Mouse (Mus musculus): ENCODE data around the gene Tmem179b. TPM values are rescaled to one million over a fixed set of nuclear protein-coding genes. Genes with fewer than 3 reads are reported as not detected.

Tmem179b gene
- polyA plus RNA-seq, 1 experiment from 2014 or later: 36.5 TPM

DNA sequence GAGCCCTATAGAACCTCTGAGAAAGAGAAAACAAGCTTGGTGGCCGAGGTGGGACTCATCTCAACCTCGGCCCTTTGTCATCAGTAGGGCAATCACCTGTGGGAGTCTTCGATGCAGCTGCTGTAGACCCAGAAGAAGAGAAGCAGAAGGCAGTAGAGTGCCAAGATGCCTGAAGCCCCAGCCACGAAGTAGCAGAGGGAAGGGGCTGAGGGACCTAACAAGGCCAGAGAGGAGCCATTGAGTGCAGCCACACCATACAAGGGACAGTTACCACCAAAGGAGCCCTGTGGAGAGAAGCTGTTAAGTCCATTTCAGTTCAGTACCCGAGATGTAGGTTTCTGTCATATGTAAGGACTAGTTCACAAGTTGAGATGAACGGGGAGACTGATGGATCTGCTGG is 858 bp downstream of the Tmem179b start:
- peak overlapping the region; percentile 96 for H3K9ac ChIP-seq
- H3K9me3 ChIP-seq (replicated peaks): no peaks in the 10 kb centered on the region
- no peaks in the 10 kb centered on the region for H3K27me3 ChIP-seq
- peaks cover 52% of the 10 kb centered on the region for H3K36me3 ChIP-seq (ENCODE audit: poor library complexity, severe bottlenecking)
- peak overlapping the region; percentile 99; the same call in 1 of the 2 replicates for H3K27ac ChIP-seq
- H3K4me1 ChIP-seq: peaks cover 38% of the 10 kb centered on the region
- H3K4me2 ChIP-seq: peak overlapping the region; percentile 100
- peak overlapping the region; percentile 70 for H3K4me3 ChIP-seq
- 68% methylated on average over 6 of the region's 6 CpGs for WGBS
- ATAC-seq: no peak

DNA sequence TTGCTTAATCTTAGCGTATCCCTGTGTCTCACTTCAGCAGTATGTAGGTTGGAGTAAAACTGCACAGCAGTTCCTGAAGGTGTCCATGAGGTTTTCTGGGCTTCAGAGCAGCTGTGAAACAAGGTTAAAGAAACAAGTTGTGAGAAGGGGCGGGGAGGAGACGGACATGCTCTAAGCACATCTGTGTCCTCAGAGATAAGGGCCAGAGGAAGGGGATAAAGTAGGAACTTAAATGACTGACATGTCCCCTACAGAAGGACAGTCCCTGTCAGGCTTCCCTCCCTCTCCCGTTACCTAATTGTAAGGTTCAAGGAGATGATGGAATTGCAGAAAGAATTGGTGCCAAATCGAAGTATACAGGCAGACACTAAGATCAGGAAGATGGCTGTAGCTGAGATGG is 1.3 kb downstream of the Tmem179b start:
- Histone ChIP-seq H3K4me3 (0 out of 2 replicates have a peak overlapping the region, but pooled peaks have one; percentile 70), H3K9ac (0 out of 2 replicates have a peak overlapping the region, but pooled peaks have one; percentile 96), H3K4me2 (peak overlapping the region; percentile 100), H3K27me3 (no peaks in the 10 kb centered on the region), H3K27ac (peak overlapping the region; percentile 99; the same call in 1 of the 2 replicates), H3K9me3 (replicated peaks) (no peaks in the 10 kb centered on the region), H3K4me1 (peaks cover 38% of the 10 kb centered on the region), H3K36me3 (ENCODE audit: poor library complexity, severe bottlenecking) (peaks cover 52% of the 10 kb centered on the region)
- no peak for ATAC-seq
- 87% methylated on average over 5 of the region's 5 CpGs for WGBS

DNA sequence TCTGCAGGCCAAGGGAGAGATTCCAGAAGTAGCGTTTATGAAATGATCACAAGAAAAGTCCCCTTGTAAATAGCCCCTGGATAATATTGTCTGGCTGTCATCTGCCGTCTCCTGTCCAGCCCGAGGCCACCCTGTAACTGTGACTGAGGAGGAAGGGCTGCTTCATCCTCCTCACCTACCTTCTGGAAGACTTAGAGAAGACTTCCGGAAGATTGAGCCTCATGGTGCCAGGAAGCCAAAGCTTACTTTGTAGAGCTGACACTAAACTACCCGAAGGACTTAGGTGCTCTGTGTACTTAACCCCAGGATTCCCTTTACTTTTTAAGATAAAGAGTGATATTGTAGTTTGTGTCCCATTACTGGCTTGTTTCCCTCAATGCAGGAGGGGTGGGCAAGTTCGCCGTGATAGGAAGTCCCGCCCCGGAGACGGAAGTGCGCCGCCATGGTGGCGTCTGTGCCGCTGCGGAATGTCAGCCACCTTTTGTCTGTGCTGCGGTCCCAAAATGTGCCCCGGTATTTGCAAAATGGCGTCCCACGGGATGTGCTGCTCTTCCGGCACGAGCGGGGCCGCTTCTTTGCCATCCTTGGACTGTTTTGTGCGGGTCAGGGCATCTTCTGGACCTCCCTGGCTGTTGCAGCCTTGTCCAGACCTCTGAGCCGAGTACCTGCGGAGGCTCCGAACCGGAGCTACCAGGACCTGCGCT is 3.5 kb downstream of the Tmem179b start, which contains the start of gene Tmem223:
TSS of gene Tmem223 (plus strand) at position 430 of the 704 bp plus-strand sequence.
- Histone ChIP-seq H3K9ac (peak within 1 kb of the TSS; percentile 96), H3K4me2 (peak within 1 kb of the TSS; percentile 75), H3K4me3 (peak within 1 kb of the TSS; percentile 86), H3K27me3 (no peaks in the 10 kb centered on the region), H3K27ac (peak within 1 kb of the TSS; percentile 91), H3K36me3 (ENCODE audit: poor library complexity, severe bottlenecking) (peaks cover 70% of the 10 kb centered on the region), H3K9me3 (replicated peaks) (peaks cover 1% of the 10 kb centered on the region; the same call in 1 of the 2 replicates), H3K4me1 (peaks cover 37% of the 10 kb centered on the region)
- ATAC-seq: peak; percentile 62
- 20% methylated on average over 29 of the region's 29 CpGs for WGBS

DNA sequence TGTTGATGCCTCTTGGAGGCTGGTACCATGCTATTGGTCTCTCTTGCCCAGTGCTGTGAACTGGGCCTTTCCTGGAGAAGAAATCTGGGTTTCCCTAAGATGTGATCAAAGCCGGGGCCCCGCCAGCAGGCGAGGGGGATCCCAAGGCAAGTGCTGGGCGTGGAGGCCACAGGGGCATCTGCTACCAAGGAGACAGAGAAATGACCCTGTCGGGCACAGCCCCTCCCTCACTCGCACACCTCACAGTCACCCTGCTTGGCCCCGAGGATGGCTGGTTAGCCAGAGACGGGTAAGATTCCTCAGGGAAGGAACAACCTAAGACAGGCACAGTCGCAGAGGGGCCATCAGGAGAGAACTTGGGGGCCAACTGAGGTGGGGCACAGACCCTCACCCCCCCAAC is 8.7 kb downstream of the Tmem179b start:
- no peak overlapping the region for H3K27ac ChIP-seq
- H3K27me3 ChIP-seq: no peaks in the 10 kb centered on the region
- ATAC-seq: no peak
- H3K4me1 ChIP-seq: peaks cover 4% of the 10 kb centered on the region
- no peak overlapping the region for H3K9ac ChIP-seq
- peaks cover 11% of the 10 kb centered on the region; the same call in 1 of the 2 replicates for H3K9me3 ChIP-seq (replicated peaks)
- H3K4me2 ChIP-seq: no peak overlapping the region
- no peak overlapping the region for H3K4me3 ChIP-seq
- WGBS: 97% methylated on average over 9 of the region's 9 CpGs
- peaks cover 89% of the 10 kb centered on the region for H3K36me3 ChIP-seq (ENCODE audit: poor library complexity, severe bottlenecking)

DNA sequence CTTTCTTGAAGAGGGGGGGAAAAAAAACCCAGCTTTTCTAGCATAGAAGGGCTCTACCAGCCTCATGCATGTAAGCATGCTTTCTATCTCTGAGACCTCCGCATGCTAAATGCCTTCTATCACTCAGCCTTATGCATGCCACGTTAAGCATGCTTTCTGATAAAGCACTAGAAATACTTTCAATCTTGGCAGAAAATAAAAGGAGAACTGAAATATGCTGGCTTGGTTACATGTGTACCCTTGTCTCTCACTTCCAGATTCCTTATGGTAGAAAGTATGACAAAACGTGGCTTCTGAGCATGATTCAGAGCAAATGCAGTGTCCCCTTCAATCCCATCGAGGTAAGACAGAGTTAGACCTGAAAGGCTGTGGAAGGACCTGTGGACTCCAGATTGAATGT is 11.0 kb downstream of the Tmem179b start:
- Histone ChIP-seq H3K27ac (no peak overlapping the region), H3K9me3 (replicated peaks) (peaks cover 11% of the 10 kb centered on the region; the same call in 1 of the 2 replicates), H3K4me2 (no peak overlapping the region), H3K4me1 (peaks cover 8% of the 10 kb centered on the region), H3K9ac (no peak overlapping the region), H3K27me3 (no peaks in the 10 kb centered on the region), H3K4me3 (no peak overlapping the region), H3K36me3 (ENCODE audit: poor library complexity, severe bottlenecking) (peaks cover 66% of the 10 kb centered on the region)
- WGBS: 97% methylated on average over 4 of the region's 4 CpGs
- ATAC-seq: no peak

DNA sequence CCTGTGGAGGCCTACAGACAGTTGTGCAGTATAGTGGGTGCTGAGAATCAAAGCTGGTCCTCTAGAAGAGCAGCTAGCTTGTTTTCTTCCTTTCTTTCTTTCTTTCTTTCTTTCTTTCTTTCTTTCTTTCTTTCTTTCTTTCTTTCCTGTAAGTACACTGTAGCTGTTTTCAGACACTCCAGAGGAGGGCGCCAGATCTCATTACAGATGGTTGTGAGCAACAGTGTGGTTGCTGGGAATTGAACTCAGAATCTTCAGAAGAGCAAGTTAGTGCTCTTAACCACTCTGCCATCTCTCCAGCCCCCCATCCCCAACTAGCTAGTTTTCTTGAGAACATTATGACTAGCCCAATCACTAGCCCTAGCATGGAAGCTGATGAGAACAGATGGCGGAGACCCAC is 13.5 kb downstream of the Tmem179b start:
- Histone ChIP-seq H3K9ac (no peak overlapping the region), H3K4me3 (no peak overlapping the region), H3K9me3 (replicated peaks) (peaks cover 10% of the 10 kb centered on the region; the same call in 1 of the 2 replicates), H3K27me3 (no peaks in the 10 kb centered on the region), H3K27ac (no peak overlapping the region), H3K36me3 (ENCODE audit: poor library complexity, severe bottlenecking) (peaks cover 42% of the 10 kb centered on the region), H3K4me1 (peaks cover 24% of the 10 kb centered on the region), H3K4me2 (no peak overlapping the region)
- WGBS: 84% methylated on average over 2 of the region's 2 CpGs
- ATAC-seq: no peak

DNA sequence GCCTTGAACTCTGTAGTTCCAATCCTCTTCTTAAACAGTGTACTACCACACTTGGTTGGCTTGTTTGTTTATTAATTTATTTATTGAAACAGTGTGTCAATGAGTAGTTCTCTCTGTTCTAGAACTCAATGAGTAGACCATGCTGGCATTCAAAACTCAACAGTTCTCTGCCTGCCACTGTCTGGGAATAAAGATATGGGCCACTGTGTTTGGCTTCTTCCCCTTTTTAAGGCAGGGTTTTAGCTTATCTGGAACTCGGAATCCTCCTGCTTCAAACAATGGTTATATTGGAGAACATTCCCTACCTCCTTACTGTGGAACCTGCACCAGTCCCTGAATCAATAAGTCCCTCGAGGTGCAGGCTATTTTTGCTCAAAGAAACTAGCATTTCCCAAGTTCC is 15.4 kb downstream of the Tmem179b start:
- Histone ChIP-seq H3K4me1 (peaks cover 26% of the 10 kb centered on the region), H3K4me3 (no peak overlapping the region), H3K9me3 (replicated peaks) (no peaks in the 10 kb centered on the region), H3K4me2 (no peak overlapping the region), H3K36me3 (ENCODE audit: poor library complexity, severe bottlenecking) (peaks cover 38% of the 10 kb centered on the region), H3K9ac (no peak overlapping the region), H3K27ac (no peak overlapping the region), H3K27me3 (no peaks in the 10 kb centered on the region)
- no peak for ATAC-seq
- 98% methylated on average over 2 of the region's 2 CpGs for WGBS

DNA sequence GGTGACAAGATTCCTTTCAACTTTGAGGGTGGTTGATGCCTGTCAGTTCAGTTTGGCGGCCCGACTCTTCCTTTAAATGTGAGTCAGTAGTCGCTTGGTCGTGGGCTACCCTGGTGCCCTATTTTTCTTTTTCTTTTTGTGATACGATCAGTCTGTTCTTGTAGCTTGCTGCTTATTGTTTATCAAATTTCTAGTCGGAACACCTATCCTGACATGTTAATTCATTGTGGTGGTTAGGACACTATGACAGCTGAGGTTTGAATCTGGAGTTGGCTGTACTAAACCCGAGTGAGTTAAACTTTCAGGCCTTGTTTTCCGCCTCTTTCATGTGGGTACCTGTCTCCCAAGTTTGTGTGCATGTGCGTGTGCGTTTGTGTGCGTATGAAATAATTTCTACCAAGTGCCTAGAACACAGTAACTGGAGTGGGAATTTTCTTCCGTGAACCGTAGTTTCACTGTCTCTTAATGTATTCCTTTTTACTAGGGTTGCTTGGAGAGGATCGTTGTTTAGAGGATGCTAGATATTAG is 16.7 kb downstream of the Tmem179b start:
- H3K4me3 ChIP-seq: peak overlapping the region; percentile 96
- no peaks in the 10 kb centered on the region for H3K9me3 ChIP-seq (replicated peaks)
- WGBS: 6% methylated on average over 14 of the region's 14 CpGs
- H3K4me1 ChIP-seq: peaks cover 26% of the 10 kb centered on the region
- H3K27ac ChIP-seq: peak overlapping the region; percentile 85
- peaks cover 37% of the 10 kb centered on the region for H3K36me3 ChIP-seq (ENCODE audit: poor library complexity, severe bottlenecking)
- H3K9ac ChIP-seq: peak overlapping the region; percentile 95
- no peaks in the 10 kb centered on the region for H3K27me3 ChIP-seq
- ATAC-seq: no peak
- peak overlapping the region; percentile 85 for H3K4me2 ChIP-seq

DNA sequence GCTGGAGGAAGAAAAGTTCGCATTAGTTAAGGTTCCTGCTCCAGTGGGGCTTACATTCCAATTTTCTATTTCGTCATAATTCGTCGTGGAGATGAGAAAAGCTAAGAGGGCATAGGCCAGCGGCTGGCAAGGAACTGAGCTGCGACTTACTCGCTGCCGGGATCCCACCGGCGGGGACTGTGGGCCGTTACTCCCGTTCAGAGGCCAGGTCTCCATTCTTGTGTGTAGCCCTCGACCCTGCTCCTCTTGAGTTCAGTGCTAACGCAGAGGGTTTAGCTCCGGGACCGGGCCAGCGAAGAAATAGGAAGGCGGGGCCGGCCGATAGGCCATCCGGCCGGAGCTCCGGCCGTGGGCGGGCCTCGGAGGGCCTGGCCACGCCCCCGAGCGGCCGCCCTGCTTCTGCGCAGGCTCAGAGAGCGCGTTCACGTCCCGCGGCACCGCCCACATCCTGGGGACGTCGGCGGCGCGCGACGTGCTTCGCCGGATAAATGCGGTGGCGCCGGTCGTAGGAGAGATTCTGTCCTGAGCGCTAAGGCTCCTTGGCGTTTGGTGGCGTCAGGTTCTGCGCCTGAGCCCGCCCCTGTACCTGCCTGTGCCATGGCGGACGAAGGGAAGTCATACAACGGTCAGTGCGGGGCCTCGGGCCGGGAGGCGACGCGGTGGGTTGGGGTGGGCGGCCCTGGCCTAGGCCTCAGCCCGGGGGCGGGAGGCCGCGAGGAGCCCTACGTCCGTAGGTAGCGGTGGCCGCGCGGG is 17.5 kb downstream of the Tmem179b start, which contains the start of gene Nxf1:
TSS of gene Nxf1 (plus strand) at position 439 of the 753 bp plus-strand sequence.
- Histone ChIP-seq H3K27ac (peak within 1 kb of the TSS; percentile 85), H3K9me3 (replicated peaks) (no peaks in the 10 kb centered on the region), H3K4me2 (peak within 1 kb of the TSS; percentile 85), H3K4me3 (peak within 1 kb of the TSS; percentile 96), H3K36me3 (ENCODE audit: poor library complexity, severe bottlenecking) (peaks cover 38% of the 10 kb centered on the region), H3K4me1 (peaks cover 26% of the 10 kb centered on the region), H3K9ac (peak within 1 kb of the TSS; percentile 95), H3K27me3 (no peaks in the 10 kb centered on the region)
- ATAC-seq: peak; percentile 95
- WGBS: under 1% methylated on average over 74 of the region's 75 CpGs

DNA sequence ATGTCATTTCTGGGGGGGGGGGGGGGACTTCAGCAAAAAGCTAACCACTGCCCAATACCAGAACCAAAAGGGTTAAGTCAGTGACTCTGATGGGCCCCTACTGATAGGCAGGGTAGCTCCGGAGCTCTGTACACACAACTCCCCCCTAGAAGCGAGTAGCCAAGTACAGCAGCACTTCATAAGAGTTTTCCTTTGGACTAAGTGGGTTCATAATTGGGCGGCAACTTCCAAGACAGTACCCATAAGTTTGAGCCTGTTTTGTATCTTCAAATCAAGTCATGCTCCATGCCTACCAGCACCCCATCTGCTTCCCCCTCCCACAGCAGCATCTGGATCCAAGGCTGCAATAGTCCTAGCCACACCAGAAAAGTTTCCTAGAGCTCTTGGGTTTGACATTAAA is 18.6 kb downstream of the Tmem179b start:
- 85% methylated on average over 3 of the region's 3 CpGs for WGBS
- no peak overlapping the region for H3K4me3 ChIP-seq

DNA sequence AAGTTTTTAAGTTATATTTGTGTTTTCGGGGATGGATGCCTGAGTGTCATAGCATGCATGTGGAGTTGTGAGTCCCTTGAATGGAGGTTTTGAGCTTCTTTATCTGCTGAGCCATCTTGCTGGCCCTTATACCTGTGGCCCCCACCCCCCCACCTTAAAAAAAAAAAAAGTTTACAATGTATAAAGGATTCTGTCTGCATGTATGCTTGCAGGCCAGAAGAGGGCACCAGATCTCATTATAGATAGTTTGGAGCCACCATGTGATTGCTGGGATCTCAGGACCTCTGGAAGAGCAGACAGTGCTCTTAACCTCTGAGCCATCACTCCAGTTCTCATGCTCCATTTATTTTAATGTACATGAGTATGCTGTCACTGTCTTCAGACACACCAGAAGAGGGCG is 26.9 kb downstream of the Tmem179b start:
- Histone ChIP-seq H3K9me3 (replicated peaks) (no peaks in the 10 kb centered on the region), H3K27ac (no peak overlapping the region), H3K4me1 (peaks cover 8% of the 10 kb centered on the region), H3K4me2 (no peak overlapping the region), H3K4me3 (no peak overlapping the region), H3K27me3 (no peaks in the 10 kb centered on the region), H3K9ac (no peak overlapping the region), H3K36me3 (ENCODE audit: poor library complexity, severe bottlenecking) (peaks cover 95% of the 10 kb centered on the region)
- 72% methylated on average over 2 of the region's 2 CpGs for WGBS
- no peak for ATAC-seq

More for the DNA sequence above, 18.6 kb downstream of the Tmem179b start:
- no peak overlapping the region for H3K27ac ChIP-seq
- H3K36me3 ChIP-seq (ENCODE audit: poor library complexity, severe bottlenecking): peaks cover 46% of the 10 kb centered on the region
- H3K9me3 ChIP-seq (replicated peaks): no peaks in the 10 kb centered on the region
- H3K27me3 ChIP-seq: no peaks in the 10 kb centered on the region
- peak overlapping the region; percentile 85 for H3K4me2 ChIP-seq
- no peak overlapping the region for H3K9ac ChIP-seq
- peaks cover 26% of the 10 kb centered on the region for H3K4me1 ChIP-seq
- ATAC-seq: no peak

DNA sequence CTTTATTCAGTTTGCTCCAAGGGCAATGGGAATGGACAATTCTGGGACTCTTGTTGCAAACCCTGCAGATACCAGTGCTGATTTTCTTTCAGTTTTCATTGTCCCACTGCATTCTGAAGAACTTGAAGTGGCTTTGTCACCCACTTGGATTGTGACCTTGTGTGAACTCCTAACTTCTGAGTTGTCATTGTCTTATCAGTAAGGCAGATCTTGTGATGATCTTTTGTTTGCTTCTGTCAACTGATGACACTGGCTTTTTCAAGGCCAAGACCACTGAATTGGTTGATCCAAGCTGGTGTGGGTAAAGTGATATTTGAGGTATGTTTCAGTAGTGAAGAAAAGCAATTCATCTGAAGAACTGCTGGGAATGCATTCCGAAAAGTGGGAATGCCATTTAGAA is 28.9 kb downstream of the Tmem179b start:
- 98% methylated on average over 1 of the region's 1 CpGs for WGBS
- no peak overlapping the region for H3K27ac ChIP-seq
- H3K36me3 ChIP-seq (ENCODE audit: poor library complexity, severe bottlenecking): peaks cover 80% of the 10 kb centered on the region
- no peak overlapping the region for H3K9ac ChIP-seq
- no peaks in the 10 kb centered on the region for H3K27me3 ChIP-seq
- ATAC-seq: no peak
- H3K4me3 ChIP-seq: no peak overlapping the region
- no peak overlapping the region for H3K4me2 ChIP-seq
- H3K9me3 ChIP-seq (replicated peaks): no peaks in the 10 kb centered on the region
- H3K4me1 ChIP-seq: peaks cover 19% of the 10 kb centered on the region
